Mouse (Mus musculus) olfactory bulb, adult 2 months (tissue): Measurements from ENCODE around the gene Dkk3. TPM values are rescaled to one million over a fixed set of nuclear protein-coding genes. Genes with fewer than 3 reads are reported as not detected.

Experiments used
- H3K27ac ChIP-seq: fragments of 200-500 bp; 2 replicates; pipeline ENCODE4 v1.5.1; 2012; ENCODE audit warnings: low read depth, low read length; ENCODE audit not compliant: insufficient read depth
- H3K4me1 ChIP-seq: fragments of 200-500 bp; 2 replicates; pipeline ENCODE4 v1.6.1; 2012; ENCODE audit warnings: low read length; ENCODE audit not compliant: control insufficient read depth, insufficient read depth
- H3K4me3 ChIP-seq: fragments of 200-500 bp; 2 replicates; pipeline ENCODE4 v1.5.1; 2012; ENCODE audit warnings: mild to moderate bottlenecking, low read depth, low read length, moderate library complexity; ENCODE audit not compliant: insufficient read depth
- CTCF ChIP-seq: fragments of 200-500 bp; IDR thresholded peaks from 2 replicates; pipeline ENCODE4 v1.5.1; 2012; ENCODE audit warnings: low read depth, mild to moderate bottlenecking, low read length, moderate library complexity; ENCODE audit not compliant: insufficient read depth
- POLR2A ChIP-seq: fragments of 200-500 bp; IDR thresholded peaks from 2 replicates; pipeline ENCODE4 v1.6.1; 2012; ENCODE audit warnings: mild to moderate bottlenecking, low read depth, low read length, moderate library complexity; ENCODE audit not compliant: insufficient read depth
- WGBS: fragments of 180-500 bp; shearing (Covaris S2); methylation state at CpG from one replicate; pipeline ENCODE4 v1.1.7; 2018; 5-methylcytosine and 5-hydroxymethylcytosine counted together
- polyA plus RNA-seq: library from polyadenylated mRNA; stranded (reverse); fragments of >200 nt; gene quantifications from 2 replicates; pipeline ENCODE4 v1.2.4, GENCODE M21; 2012; ENCODE audit warnings: low replicate concordance; ENCODE audit not compliant: missing spikeins, insufficient read depth, insufficient read length

Gene Dkk3
- polyA plus RNA-seq, 1 experiment, result not detected

GRCm38 (mm10) chr7:112138509-112139405 lies 20.1 kb downstream of the Dkk3 start:
- Histone ChIP-seq H3K4me3 (no peak overlapping the region), H3K4me1 (peaks cover 7% of the 10 kb centered on the region), H3K27ac (no peak overlapping the region)
- no peak for TF ChIP-seq CTCF
- no peak for TF ChIP-seq POLR2A
- 82% methylated on average over 11 of the region's 11 CpGs for WGBS

GRCm38 (mm10) chr7:112138168-112138508 lies 20.7 kb downstream of the Dkk3 start:
- Histone ChIP-seq H3K4me3 (no peak overlapping the region), H3K27ac (no peak overlapping the region), H3K4me1 (peaks cover 4% of the 10 kb centered on the region)
- TF ChIP-seq POLR2A, result no peak
- TF ChIP-seq CTCF, result no peak
- WGBS, result 59% methylated on average over 7 of the region's 7 CpGs

- Histone ChIP-seq H3K4me3 (no peak overlapping the region), H3K27ac (no peak overlapping the region), H3K4me1 (peaks cover 4% of the 10 kb centered on the region)
- TF ChIP-seq CTCF, result no peak
- TF ChIP-seq POLR2A, result no peak
- WGBS, result 81% methylated on average over 5 of the region's 5 CpGs
Measured at GRCm38 (mm10) chr7:112136537-112136936, 22.3 kb downstream of the Dkk3 start.

GRCm38 (mm10) chr7:112135161-112135560 lies 23.7 kb downstream of the Dkk3 start:
- no peak for TF ChIP-seq POLR2A
- TF ChIP-seq CTCF, result no peak
- H3K4me1 ChIP-seq, result peaks cover 4% of the 10 kb centered on the region
- H3K27ac ChIP-seq, result no peak overlapping the region
- no peak overlapping the region for H3K4me3 ChIP-seq
- WGBS, result 95% methylated on average over 4 of the region's 4 CpGs

GRCm38 (mm10) chr7:112133277-112133676 lies 25.6 kb downstream of the Dkk3 start:
- WGBS, result 96% methylated on average over 5 of the region's 5 CpGs
- peaks cover 3% of the 10 kb centered on the region; the same call in 1 of the 2 replicates for H3K4me1 ChIP-seq
- TF ChIP-seq POLR2A, result no peak
- TF ChIP-seq CTCF, result no peak
- no peak overlapping the region for H3K4me3 ChIP-seq
- H3K27ac ChIP-seq, result no peak overlapping the region

- H3K4me3 ChIP-seq, result no peak overlapping the region
- WGBS, result 59% methylated on average over 6 of the region's 6 CpGs
- no peak overlapping the region for H3K27ac ChIP-seq
- no peak for TF ChIP-seq POLR2A
- TF ChIP-seq CTCF, result no peak
- H3K4me1 ChIP-seq, result peaks cover 6% of the 10 kb centered on the region; the same call in 1 of the 2 replicates
Measured at GRCm38 (mm10) chr7:112132005-112132404, 26.9 kb downstream of the Dkk3 start.

- TF ChIP-seq CTCF, result no peak
- TF ChIP-seq POLR2A, result no peak
- peaks cover 6% of the 10 kb centered on the region; the same call in 1 of the 2 replicates for H3K4me1 ChIP-seq
- H3K27ac ChIP-seq, result no peak overlapping the region
- WGBS, result 99% methylated on average over 3 of the region's 3 CpGs
- no peak overlapping the region for H3K4me3 ChIP-seq
Measured at GRCm38 (mm10) chr7:112130660-112131059, 28.2 kb downstream of the Dkk3 start.

- Histone ChIP-seq H3K27ac (no peak overlapping the region), H3K4me3 (no peak overlapping the region), H3K4me1 (peaks cover 6% of the 10 kb centered on the region; the same call in 1 of the 2 replicates)
- WGBS, result 67% methylated on average over 6 of the region's 6 CpGs
- TF ChIP-seq POLR2A (no peak), CTCF (no peak)
Measured at GRCm38 (mm10) chr7:112129851-112130250, 29.0 kb downstream of the Dkk3 start.

- no peak for TF ChIP-seq POLR2A
- TF ChIP-seq CTCF, result no peak
- 83% methylated on average over 4 of the region's 4 CpGs for WGBS
- no peak overlapping the region for H3K4me3 ChIP-seq
- peaks cover 6% of the 10 kb centered on the region; the same call in 1 of the 2 replicates for H3K4me1 ChIP-seq
- H3K27ac ChIP-seq, result no peak overlapping the region
Measured at GRCm38 (mm10) chr7:112128810-112129209, 30.0 kb downstream of the Dkk3 start.
